Mouse (Mus musculus) limb, embryonic 11.5 days (tissue): ENCODE results near the gene Gm884. TPM values are rescaled to one million over a fixed set of nuclear protein-coding genes. Genes with fewer than 3 reads are reported as not detected.
"Not testable (repeated sequence)": the region's sequence is repeated elsewhere in the genome, so short reads cannot be mapped to it uniquely, and the experiment has no call there.

Experiments
- ATAC-seq: fragments of 200-750 bp; cut with Nextera tagmentation; 2 replicates; pipeline ENCODE4 v1.8.0; 2017; ENCODE audit warnings: low read depth; ENCODE audit not compliant: insufficient number of reproducible peaks, low FRiP score, low TSS enrichment
- DNase-seq: peaks from one replicate; pipeline ENCODE4 v3.0.0-alpha.2; 2015; ENCODE audit warnings: low spot score
- H3K27ac ChIP-seq: fragments of 300-500 bp; sonication (generic); replicated peaks from 2 replicates; pipeline ENCODE4 v1.5.1; 2014; ENCODE audit warnings: low read depth, mild to moderate bottlenecking, low read length
- H3K27me3 ChIP-seq: fragments of 300-500 bp; sonication (generic); 2 replicates; pipeline ENCODE4 v1.6.1; 2014; ENCODE audit warnings: mild to moderate bottlenecking, low read length, mixed read lengths; ENCODE audit not compliant: control insufficient read depth, insufficient read depth
- H3K36me3 ChIP-seq: fragments of 300-500 bp; sonication (generic); 2 replicates; pipeline ENCODE4 v1.6.1; 2014; ENCODE audit warnings: mild to moderate bottlenecking, low read length, moderate library complexity, mixed read lengths; ENCODE audit not compliant: control insufficient read depth, insufficient read depth
- H3K4me1 ChIP-seq: fragments of 300-500 bp; sonication (generic); 2 replicates; pipeline ENCODE4 v1.6.1; 2014; ENCODE audit warnings: low read length, mixed read lengths; ENCODE audit not compliant: control insufficient read depth, insufficient read depth
- H3K4me2 ChIP-seq: fragments of 300-500 bp; sonication (generic); 2 replicates; pipeline ENCODE4 v1.6.1; 2014; ENCODE audit warnings: low read depth, mild to moderate bottlenecking, moderate library complexity; ENCODE audit not compliant: severe bottlenecking
- H3K4me3 ChIP-seq: fragments of 300-500 bp; sonication (generic); 2 replicates; pipeline ENCODE4 v1.5.1; 2014; ENCODE audit warnings: low read depth, low read length
- H3K9ac ChIP-seq: fragments of 300-500 bp; sonication (generic); 2 replicates; pipeline ENCODE4 v1.6.1; 2014; ENCODE audit warnings: mild to moderate bottlenecking, low read length
- H3K9me3 ChIP-seq: fragments of 300-500 bp; sonication (generic); 2 replicates; pipeline ENCODE4 v1.6.1; 2016; ENCODE audit warnings: low read length; ENCODE audit not compliant: control insufficient read depth
- WGBS: fragments of 180-500 bp; shearing (Covaris S2); extraction: QIAGEN DNeasy Blood & Tissue Kit; methylation state at CpG from one replicate; pipeline ENCODE4 v1.1.7; 2014; 5-methylcytosine and 5-hydroxymethylcytosine counted together
- polyA plus RNA-seq: library from polyadenylated mRNA; unstranded; fragments of >200 nt; fragmentation: Nextera tagmentation; extraction: Ambion mirVana; gene quantifications from 2 replicates; pipeline ENCODE4 v1.2.1, GENCODE M21; 2014

Gene Gm884
- polyA plus RNA-seq, 1 experiment from 2014 or later = not detected

DNA sequence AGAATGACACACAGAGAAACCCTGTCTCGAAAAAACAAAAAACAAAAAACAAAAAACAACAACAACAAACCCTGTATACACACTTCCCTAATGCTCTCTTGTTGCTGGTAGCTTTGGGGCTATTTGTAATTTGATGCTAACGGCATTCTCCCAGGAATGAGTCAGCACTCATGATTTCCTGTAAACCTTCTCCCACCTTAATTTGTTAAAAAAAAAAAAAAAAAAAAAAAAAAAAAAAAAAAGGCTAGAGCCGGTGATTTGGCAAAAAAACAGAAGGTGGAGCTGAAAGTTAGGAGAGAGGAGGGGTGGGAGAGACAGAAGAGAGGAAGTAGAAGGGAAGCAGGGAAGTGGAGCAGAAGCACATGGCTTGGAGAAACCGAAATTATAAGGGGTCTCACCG, 14.3 kb downstream of the Gm884 start:
- Histone ChIP-seq H3K4me3 (no peak overlapping the region), H3K4me1 (no peaks in the 10 kb centered on the region), H3K4me2 (no peak overlapping the region), H3K9me3 (no peaks in the 10 kb centered on the region), H3K9ac (no peak overlapping the region), H3K27me3 (no peaks in the 10 kb centered on the region), H3K27ac (no peak overlapping the region), H3K36me3 (no peaks in the 10 kb centered on the region)
- ATAC-seq (no peak), DNase-seq (no peak)
- WGBS = 55% methylated on average over 5 of the region's 5 CpGs

DNA sequence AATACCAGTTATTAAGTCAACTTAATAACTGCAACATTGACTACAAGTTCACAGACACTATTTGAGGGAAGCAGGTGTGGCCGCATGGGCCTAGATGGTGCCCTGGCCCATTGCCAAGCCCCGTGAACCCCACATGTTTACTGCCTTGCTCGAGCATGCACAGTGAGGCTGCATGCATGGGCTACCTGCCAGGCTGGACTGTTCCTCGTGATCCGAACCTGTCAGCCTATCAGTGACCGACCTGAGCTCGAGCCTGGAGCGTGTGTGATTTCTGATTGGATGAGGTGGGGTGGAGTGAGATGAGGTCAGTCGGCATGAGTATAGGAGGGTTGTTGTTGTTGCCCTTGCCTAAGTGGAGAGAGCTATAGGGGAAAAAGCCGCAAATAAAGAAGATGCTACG, 42.6 kb downstream of the Gm884 start:
- H3K4me1 ChIP-seq = no peaks in the 10 kb centered on the region
- no peak for DNase-seq
- no peak overlapping the region for H3K9ac ChIP-seq
- no peaks in the 10 kb centered on the region for H3K27me3 ChIP-seq
- WGBS = 91% methylated on average over 11 of the region's 11 CpGs
- ATAC-seq = no peak
- H3K36me3 ChIP-seq = no peaks in the 10 kb centered on the region
- H3K9me3 ChIP-seq = peaks cover 3% of the 10 kb centered on the region; the same call in 1 of the 2 replicates
- H3K4me3 ChIP-seq = no peak overlapping the region
- H3K4me2 ChIP-seq = no peak overlapping the region
- no peak overlapping the region for H3K27ac ChIP-seq

DNA sequence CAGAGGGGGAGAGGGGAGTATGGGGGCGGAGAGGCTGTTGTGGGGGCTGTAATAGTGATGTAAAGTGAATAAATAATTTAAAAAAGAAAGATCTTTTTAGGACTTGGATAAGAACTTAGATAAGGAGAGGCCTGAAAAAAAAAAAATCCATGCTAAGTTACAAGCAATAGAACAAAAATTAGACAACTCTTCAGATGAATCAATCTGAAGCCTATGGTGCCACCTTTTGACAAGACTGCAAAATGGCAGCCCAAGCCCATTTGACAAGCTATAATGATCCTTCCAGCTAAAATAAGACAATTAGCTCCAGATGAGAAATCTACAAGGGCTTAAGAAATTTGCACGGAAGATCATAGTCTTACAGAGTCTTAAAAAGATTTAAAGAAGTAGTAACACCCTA, 64.9 kb downstream of the Gm884 start:
- DNase-seq (no peak), ATAC-seq (no peak)
- H3K4me3 ChIP-seq = no peak overlapping the region
- no peak overlapping the region for H3K4me2 ChIP-seq
- 76% methylated on average over 2 of the region's 2 CpGs for WGBS
- no peaks in the 10 kb centered on the region for H3K4me1 ChIP-seq
- H3K27ac ChIP-seq = no peak overlapping the region
- no peak overlapping the region for H3K9ac ChIP-seq
- H3K36me3 ChIP-seq = no peaks in the 10 kb centered on the region
- no peaks in the 10 kb centered on the region for H3K9me3 ChIP-seq
- H3K27me3 ChIP-seq = no peaks in the 10 kb centered on the region

DNA sequence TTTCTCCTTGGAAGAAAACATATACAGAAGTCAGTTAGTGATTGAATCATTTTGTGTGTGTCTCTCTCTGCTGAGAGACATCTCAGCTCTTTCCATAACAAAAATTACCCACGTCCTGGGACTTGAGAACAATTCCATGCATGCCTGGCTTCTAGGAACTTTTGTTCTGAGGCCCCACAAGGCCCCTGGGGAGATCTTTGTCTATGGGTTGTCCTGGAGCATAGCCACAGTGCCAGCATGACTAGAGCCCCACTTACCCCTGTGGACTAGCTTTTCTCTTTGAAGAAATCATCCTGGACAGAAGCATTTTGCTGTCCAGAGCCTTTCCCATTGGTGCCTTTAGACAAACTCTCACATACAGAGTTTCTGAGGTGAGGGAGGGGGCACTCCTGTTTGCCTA, 86.0 kb downstream of the Gm884 start:
- not testable (repeated sequence) for ATAC-seq, H3K4me3 ChIP-seq, H3K4me1 ChIP-seq, H3K36me3 ChIP-seq, DNase-seq, H3K9me3 ChIP-seq, H3K27me3 ChIP-seq, H3K9ac ChIP-seq, H3K4me2 ChIP-seq, H3K27ac ChIP-seq
- WGBS = 46% methylated on average over 1 of the region's 1 CpGs

DNA sequence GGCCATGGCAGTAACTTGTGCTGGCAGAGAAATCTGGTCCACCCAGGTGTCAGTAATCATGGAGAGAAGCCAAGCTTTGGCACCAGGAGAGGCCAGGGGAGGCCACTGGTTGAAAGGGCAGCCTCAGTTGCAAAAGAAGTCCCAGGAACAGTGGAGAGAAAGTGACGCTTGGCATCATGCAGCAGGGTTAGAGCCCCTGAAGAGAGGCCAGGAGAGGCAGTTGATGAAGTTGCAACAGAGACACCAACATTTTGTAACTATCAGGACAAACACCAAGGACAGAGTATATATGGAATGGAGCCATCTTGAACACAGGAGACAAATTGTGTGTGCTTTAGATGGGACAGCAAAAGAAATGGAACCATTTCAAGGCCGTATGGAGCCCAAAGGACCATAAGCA, 108.8 kb downstream of the Gm884 start:
- no peak overlapping the region for H3K27ac ChIP-seq
- ATAC-seq = no peak
- no peaks in the 10 kb centered on the region for H3K36me3 ChIP-seq
- no peak overlapping the region for H3K4me2 ChIP-seq
- 79% methylated on average over 2 of the region's 2 CpGs for WGBS
- H3K4me3 ChIP-seq = no peak overlapping the region
- DNase-seq = no peak
- no peak overlapping the region for H3K9ac ChIP-seq
- H3K4me1 ChIP-seq = no peaks in the 10 kb centered on the region
- no peaks in the 10 kb centered on the region for H3K27me3 ChIP-seq
- no peaks in the 10 kb centered on the region for H3K9me3 ChIP-seq

DNA sequence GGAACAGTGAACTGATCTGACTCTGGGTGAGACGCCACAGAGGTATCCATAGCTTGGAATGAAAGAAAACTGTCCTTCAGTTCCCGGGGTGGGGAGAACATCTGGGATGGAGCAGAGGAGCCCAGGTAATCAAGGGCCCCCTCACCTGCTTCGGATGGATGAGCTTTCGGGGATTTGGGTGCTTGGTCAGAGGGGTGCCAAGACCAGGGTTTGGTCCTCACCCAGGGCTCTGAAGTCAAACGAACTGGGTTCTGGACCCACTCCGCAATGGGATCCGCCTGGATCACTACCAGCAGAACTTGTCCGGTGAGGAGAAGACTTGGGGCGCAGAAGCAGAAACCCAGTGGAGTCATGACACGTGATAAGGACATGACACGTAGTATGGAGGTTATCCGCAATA, 116.4 kb downstream of the Gm884 start, which contains the start of gene Lrrc37a:
Gene Lrrc37a, minus strand, starts transcription at position 101 of the 400 bp plus-strand sequence.
- 89% methylated on average over 12 of the region's 12 CpGs for WGBS
- H3K27me3 ChIP-seq = no peaks in the 10 kb centered on the region
- no peaks in the 10 kb centered on the region for H3K36me3 ChIP-seq
- DNase-seq = no peak
- no peak within 1 kb of the TSS for H3K4me2 ChIP-seq
- ATAC-seq = no peak
- no peaks in the 10 kb centered on the region for H3K9me3 ChIP-seq
- H3K27ac ChIP-seq = no peak within 1 kb of the TSS
- H3K9ac ChIP-seq = no peak within 1 kb of the TSS
- H3K4me1 ChIP-seq = no peaks in the 10 kb centered on the region
- no peak within 1 kb of the TSS for H3K4me3 ChIP-seq

Other genes starting within 250 kb of the Gm884 start
- gene Plekhm1, start 208.5 kb downstream of the Gm884 start, polyA plus RNA-seq = 7.9 and 8.9 TPM in 2 replicates
- gene Lrrc37a, start 116.5 kb downstream of the Gm884 start, polyA plus RNA-seq = not detected in 2 replicates
- not detected in 2 replicates for gene Lyzl6, start 17.8 kb upstream of the Gm884 start, polyA plus RNA-seq
- not detected in 2 replicates for gene Rprml, start 28.4 kb upstream of the Gm884 start, polyA plus RNA-seq
- gene Gosr2, start 76.8 kb upstream of the Gm884 start, polyA plus RNA-seq = 83.2 and 86.7 TPM in 2 replicates
- gene Wnt9b, start 128.7 kb upstream of the Gm884 start, polyA plus RNA-seq = 0.73 and 1.0 TPM in 2 replicates
- 5.1 and 6.1 TPM in 2 replicates for gene Wnt3, start 153.0 kb upstream of the Gm884 start, polyA plus RNA-seq